Mouse (Mus musculus): Measurements from ENCODE around the gene Ap1m1. TPM values are rescaled to one million over a fixed set of nuclear protein-coding genes. Genes with fewer than 3 reads are reported as not detected.
A peak's percentile ranks its signal among the peaks of the same experiment; 100 is the strongest.

Gene Ap1m1
- polyA plus RNA-seq, 1 experiment, result 47.4 TPM

- no peak overlapping the region for H3K4me3 ChIP-seq (ENCODE audit: low read depth, low read length)
- H3K36me3 ChIP-seq (ENCODE audit: control insufficient read depth, insufficient read depth, low read length), result no peaks in the 10 kb centered on the region
- no peak for TF ChIP-seq POLR2A (IDR thresholded peaks at IDR 0.05; ENCODE audit: low read depth, low read length)
- TF ChIP-seq CTCF (IDR thresholded peaks at IDR 0.05; ENCODE audit: extremely low read depth, insufficient read length, insufficient replicate concordance, low read depth, low read length), result no peak
- 15% methylated on average over 3 of the region's 3 CpGs for WGBS
- H3K27me3 ChIP-seq (ENCODE audit: control insufficient read depth, insufficient read depth, low read length), result no peaks in the 10 kb centered on the region
- no peaks in the 10 kb centered on the region for H3K4me1 ChIP-seq (ENCODE audit: control insufficient read depth, insufficient read depth, insufficient read length, low read length)
- no peak overlapping the region for H3K27ac ChIP-seq (ENCODE audit: insufficient read depth, low read depth, low read length)
These were observed 41.8 kb downstream of the Ap1m1 start for GRCm38 (mm10) chr8:72281634-72282033.

DNA sequence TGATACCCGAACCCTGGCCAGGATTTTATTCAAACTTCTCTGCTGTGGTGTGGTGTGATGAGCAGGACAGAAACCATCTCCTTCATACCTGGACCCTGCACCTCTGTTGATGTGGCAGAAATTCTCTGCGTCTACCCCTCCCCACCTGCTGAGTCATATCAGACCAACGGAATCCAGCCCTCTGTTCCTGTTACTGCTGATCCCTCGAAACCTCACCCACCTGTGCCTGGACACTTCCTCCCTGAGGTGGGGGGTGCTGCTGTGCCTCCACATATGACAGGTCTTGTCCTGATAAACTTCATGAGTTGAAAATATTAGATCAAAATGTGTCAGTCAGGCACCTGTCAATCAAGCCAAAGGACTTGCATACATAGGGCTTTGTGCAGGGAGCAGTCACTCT is 45.5 kb downstream of the Ap1m1 start:
- TF ChIP-seq CTCF (IDR thresholded peaks at IDR 0.05; ENCODE audit: extremely low read depth, insufficient read length, insufficient replicate concordance, low read depth, low read length), result no peak
- TF ChIP-seq POLR2A (IDR thresholded peaks at IDR 0.05; ENCODE audit: low read depth, low read length), result no peak
- 33% methylated on average over 4 of the region's 4 CpGs for WGBS
- no peak overlapping the region for H3K4me3 ChIP-seq (ENCODE audit: low read depth, low read length)
- no peaks in the 10 kb centered on the region for H3K27me3 ChIP-seq (ENCODE audit: control insufficient read depth, insufficient read depth, low read length)
- no peak overlapping the region for H3K27ac ChIP-seq (ENCODE audit: insufficient read depth, low read depth, low read length)
- no peaks in the 10 kb centered on the region for H3K4me1 ChIP-seq (ENCODE audit: control insufficient read depth, insufficient read depth, insufficient read length, low read length)
- H3K36me3 ChIP-seq (ENCODE audit: control insufficient read depth, insufficient read depth, low read length), result no peaks in the 10 kb centered on the region

- H3K4me3 ChIP-seq (ENCODE audit: low read depth, low read length), result no peak overlapping the region
- no peaks in the 10 kb centered on the region for H3K27me3 ChIP-seq (ENCODE audit: control insufficient read depth, insufficient read depth, low read length)
- no peaks in the 10 kb centered on the region for H3K36me3 ChIP-seq (ENCODE audit: control insufficient read depth, insufficient read depth, low read length)
- no peak overlapping the region for H3K27ac ChIP-seq (ENCODE audit: insufficient read depth, low read depth, low read length)
- H3K4me1 ChIP-seq (ENCODE audit: control insufficient read depth, insufficient read depth, insufficient read length, low read length), result no peaks in the 10 kb centered on the region
- TF ChIP-seq POLR2A (IDR thresholded peaks at IDR 0.05; ENCODE audit: low read depth, low read length) (no peak), CTCF (IDR thresholded peaks at IDR 0.05; ENCODE audit: extremely low read depth, insufficient read length, insufficient replicate concordance, low read depth, low read length) (no peak)
These were observed 49.2 kb downstream of the Ap1m1 start for GRCm38 (mm10) chr8:72289051-72289450.

DNA sequence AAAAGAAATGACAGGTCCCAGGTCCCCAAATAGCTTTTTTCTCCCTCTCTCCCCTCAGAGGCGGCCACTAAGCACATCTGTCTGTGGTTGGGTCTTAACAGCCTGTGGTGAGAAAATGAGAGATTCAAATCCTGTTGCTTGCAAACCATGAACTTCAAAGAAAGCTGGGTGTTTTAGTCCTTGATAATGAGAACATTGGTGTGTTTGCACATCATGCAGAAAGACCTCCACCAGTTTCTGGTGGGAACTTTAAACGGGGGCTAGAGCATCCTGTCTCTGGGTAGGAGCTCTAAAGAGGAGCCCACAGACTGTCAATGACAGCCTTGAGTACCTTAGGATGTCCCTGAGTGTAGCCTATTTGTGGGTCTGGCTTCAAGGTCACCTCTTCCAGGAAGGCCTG is 51.3 kb downstream of the Ap1m1 start:
- Histone ChIP-seq H3K27ac (ENCODE audit: insufficient read depth, low read depth, low read length) (no peak overlapping the region), H3K4me1 (ENCODE audit: control insufficient read depth, insufficient read depth, insufficient read length, low read length) (no peaks in the 10 kb centered on the region), H3K27me3 (ENCODE audit: control insufficient read depth, insufficient read depth, low read length) (no peaks in the 10 kb centered on the region), H3K36me3 (ENCODE audit: control insufficient read depth, insufficient read depth, low read length) (no peaks in the 10 kb centered on the region), H3K4me3 (ENCODE audit: low read depth, low read length) (no peak overlapping the region)
- WGBS, result 77% methylated on average over 2 of the region's 2 CpGs
- no peak for TF ChIP-seq CTCF (IDR thresholded peaks at IDR 0.05; ENCODE audit: extremely low read depth, insufficient read length, insufficient replicate concordance, low read depth, low read length)
- TF ChIP-seq POLR2A (IDR thresholded peaks at IDR 0.05; ENCODE audit: low read depth, low read length), result no peak

- TF ChIP-seq POLR2A (IDR thresholded peaks at IDR 0.05; ENCODE audit: low read depth, low read length), result no peak
- no peak for TF ChIP-seq CTCF (IDR thresholded peaks at IDR 0.05; ENCODE audit: extremely low read depth, insufficient read length, insufficient replicate concordance, low read depth, low read length)
- Histone ChIP-seq H3K27ac (ENCODE audit: insufficient read depth, low read depth, low read length) (no peak overlapping the region), H3K4me1 (ENCODE audit: control insufficient read depth, insufficient read depth, insufficient read length, low read length) (no peaks in the 10 kb centered on the region), H3K4me3 (ENCODE audit: low read depth, low read length) (no peak overlapping the region), H3K27me3 (ENCODE audit: control insufficient read depth, insufficient read depth, low read length) (no peaks in the 10 kb centered on the region), H3K36me3 (ENCODE audit: control insufficient read depth, insufficient read depth, low read length) (no peaks in the 10 kb centered on the region)
These were observed 53.5 kb downstream of the Ap1m1 start for GRCm38 (mm10) chr8:72293309-72293708.

GRCm38 (mm10) chr8:72295125-72295524 is 55.3 kb downstream of the Ap1m1 start:
- TF ChIP-seq CTCF (IDR thresholded peaks at IDR 0.05; ENCODE audit: extremely low read depth, insufficient read length, insufficient replicate concordance, low read depth, low read length) (no peak), POLR2A (IDR thresholded peaks at IDR 0.05; ENCODE audit: low read depth, low read length) (no peak)
- Histone ChIP-seq H3K4me1 (ENCODE audit: control insufficient read depth, insufficient read depth, insufficient read length, low read length) (no peaks in the 10 kb centered on the region), H3K4me3 (ENCODE audit: low read depth, low read length) (no peak overlapping the region), H3K27me3 (ENCODE audit: control insufficient read depth, insufficient read depth, low read length) (no peaks in the 10 kb centered on the region), H3K27ac (ENCODE audit: insufficient read depth, low read depth, low read length) (peak overlapping the region; percentile 46; the same call in 1 of the 2 replicates), H3K36me3 (ENCODE audit: control insufficient read depth, insufficient read depth, low read length) (no peaks in the 10 kb centered on the region)
- 67% methylated on average over 3 of the region's 3 CpGs for WGBS

DNA sequence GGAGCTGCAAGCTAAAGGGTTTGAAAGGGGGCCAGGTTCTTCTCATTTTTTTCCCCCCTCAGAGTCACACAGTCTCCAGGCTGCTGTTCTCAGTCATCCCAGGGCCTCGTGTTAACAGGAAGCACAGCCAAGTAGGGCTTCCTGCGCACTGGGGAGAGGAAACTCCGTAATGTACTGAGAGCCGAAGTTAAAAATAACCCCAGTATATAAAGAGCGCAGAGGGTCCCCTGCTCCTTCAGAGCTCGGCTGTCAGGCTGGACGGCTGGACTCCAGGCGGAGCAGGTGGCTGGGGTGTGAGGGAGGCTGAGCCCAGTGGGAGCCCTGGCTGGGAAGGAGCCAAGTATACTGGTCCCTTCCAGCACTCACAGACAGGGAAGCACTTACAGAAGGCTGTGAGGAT is 55.9 kb downstream of the Ap1m1 start:
- no peak overlapping the region for H3K4me3 ChIP-seq (ENCODE audit: low read depth, low read length)

GRCm38 (mm10) chr8:72296561-72296960 is 56.7 kb downstream of the Ap1m1 start:
- Histone ChIP-seq H3K27me3 (ENCODE audit: control insufficient read depth, insufficient read depth, low read length) (no peaks in the 10 kb centered on the region), H3K4me3 (ENCODE audit: low read depth, low read length) (no peak overlapping the region), H3K4me1 (ENCODE audit: control insufficient read depth, insufficient read depth, insufficient read length, low read length) (no peaks in the 10 kb centered on the region), H3K27ac (ENCODE audit: insufficient read depth, low read depth, low read length) (no peak overlapping the region), H3K36me3 (ENCODE audit: control insufficient read depth, insufficient read depth, low read length) (no peaks in the 10 kb centered on the region)
- 94% methylated on average over 8 of the region's 8 CpGs for WGBS
- TF ChIP-seq CTCF (IDR thresholded peaks at IDR 0.05; ENCODE audit: extremely low read depth, insufficient read length, insufficient replicate concordance, low read depth, low read length) (no peak), POLR2A (IDR thresholded peaks at IDR 0.05; ENCODE audit: low read depth, low read length) (no peak)

More for the DNA sequence above, 55.9 kb downstream of the Ap1m1 start:
- H3K36me3 ChIP-seq (ENCODE audit: control insufficient read depth, insufficient read depth, low read length), result no peaks in the 10 kb centered on the region
- peak overlapping the region; percentile 87 for H3K27ac ChIP-seq (ENCODE audit: insufficient read depth, low read depth, low read length)
- no peaks in the 10 kb centered on the region for H3K27me3 ChIP-seq (ENCODE audit: control insufficient read depth, insufficient read depth, low read length)
- H3K4me1 ChIP-seq (ENCODE audit: control insufficient read depth, insufficient read depth, insufficient read length, low read length), result no peaks in the 10 kb centered on the region
- WGBS, result 58% methylated on average over 8 of the region's 8 CpGs
- TF ChIP-seq CTCF (IDR thresholded peaks at IDR 0.05; ENCODE audit: extremely low read depth, insufficient read length, insufficient replicate concordance, low read depth, low read length) (no peak), POLR2A (IDR thresholded peaks at IDR 0.05; ENCODE audit: low read depth, low read length) (peak; percentile 50)

Data from small intestine, adult 2 months (tissue).